9 mouse cellular contexts compared by ENCODE assay signal in the genomic region with DNA sequence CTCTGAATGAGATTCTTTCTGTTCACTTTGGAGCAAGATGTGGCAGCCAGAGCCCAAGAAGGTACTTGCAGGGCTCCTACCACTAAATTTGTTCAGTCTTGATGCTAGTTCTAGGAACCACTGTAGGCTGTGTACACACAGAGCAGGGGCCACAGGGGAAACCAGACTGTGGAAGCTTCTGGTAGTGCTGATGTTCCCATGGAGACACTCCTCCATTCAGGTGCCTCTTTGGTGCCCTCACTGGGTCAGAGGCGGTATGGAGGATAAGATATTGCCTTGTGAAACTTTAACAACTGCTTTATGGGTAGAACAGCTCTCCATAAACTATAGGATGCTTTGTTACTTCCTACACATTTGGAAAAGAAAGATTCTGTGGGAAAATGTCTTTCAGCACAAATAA. TPM values are rescaled to one million over a fixed set of nuclear protein-coding genes. Genes with fewer than 3 reads are reported as not detected.
A peak's percentile ranks its signal among the peaks of the same experiment; 100 is the strongest.
DNase-seq lines count a peak whose midpoint lies in the region; ATAC-seq lines count a peak whose summit lies in the region.
"Had no signal": no experiment of that assay in that cellular context is flagged by ENCODE, and none has a peak within 500 bp of the region (broad histone marks: within the 10 kb centered on the region; RNA-seq: fewer than 3 reads in every experiment).

No protein-coding gene starts in this region.

- no peak overlapping the region for H3K27ac ChIP-seq in kidney, embryonic 14.5 days (ENCODE audit: low read depth, low read length)
- no peak overlapping the region for H3K27ac ChIP-seq in kidney, embryonic 16.5 days (ENCODE audit: low read length)
- no peak overlapping the region for H3K27ac ChIP-seq in embryonic facial prominence, embryonic 14.5 days (replicated peaks; ENCODE audit: low read depth, low read length)
- H3K27ac ChIP-seq: limb, embryonic 12.5 days had no signal

- no peak overlapping the region for H3K9ac ChIP-seq in kidney, embryonic 14.5 days (ENCODE audit: low read depth, low read length)
- H3K9ac ChIP-seq in kidney, embryonic 16.5 days (replicated peaks; ENCODE audit: low read length), result no peak overlapping the region
- H3K9ac ChIP-seq in embryonic facial prominence, embryonic 14.5 days (ENCODE audit: low read depth, low read length), result no peak overlapping the region
- H3K9ac ChIP-seq: limb, embryonic 12.5 days had no signal

- intact Hi-C loops in heart, postnatal 25 days (cut with DNase I), result no loop called here

- 0 out of 2 replicates have a peak, but pooled peaks have one; percentile 60 for ATAC-seq in kidney, embryonic 14.5 days (ENCODE audit: low FRiP score, low TSS enrichment)
- ATAC-seq in kidney, embryonic 16.5 days (ENCODE audit: low FRiP score, low TSS enrichment), result no peak
- no peak for ATAC-seq in embryonic facial prominence, embryonic 14.5 days (ENCODE audit: low read depth)

- peak; percentile 57 for DNase-seq in testis, postnatal 10 days (ENCODE audit: low spot score)
- no peak for DNase-seq in testis, postnatal 14 days (ENCODE audit: low spot score)
- DNase-seq in embryonic facial prominence, embryonic 14.5 days (ENCODE audit: low spot score), result peak; percentile 30
- peak; percentile 4 for DNase-seq in thymus, postnatal 25 days
- no peak for DNase-seq in heart, postnatal 25 days (ENCODE audit: low spot score)
- DNase-seq in spleen, postnatal 4 days (ENCODE audit: low spot score in 2 of 2), result no peak

- no peaks in the 10 kb centered on the region; the same call in 1 of the 2 replicates for H3K4me1 ChIP-seq in kidney, embryonic 14.5 days (ENCODE audit: control insufficient read depth, insufficient read depth, low read length)
- H3K4me1 ChIP-seq in kidney, embryonic 16.5 days (ENCODE audit: insufficient read depth, low read length), result no peaks in the 10 kb centered on the region
- H3K4me1 ChIP-seq in embryonic facial prominence, embryonic 14.5 days (ENCODE audit: control insufficient read depth, insufficient read depth, low read length), result no peaks in the 10 kb centered on the region
- H3K4me1 ChIP-seq: limb, embryonic 12.5 days had no signal

- 7% methylated on average over 1 of the region's 1 CpGs for WGBS in kidney, embryonic 14.5 days
- 28% methylated on average over 1 of the region's 1 CpGs for WGBS in kidney, embryonic 16.5 days
- 12% methylated on average over 1 of the region's 1 CpGs for WGBS in embryonic facial prominence, embryonic 14.5 days

- no peaks in the 10 kb centered on the region for H3K36me3 ChIP-seq in kidney, embryonic 14.5 days (ENCODE audit: control insufficient read depth, insufficient read depth, low read length)
- no peaks in the 10 kb centered on the region for H3K36me3 ChIP-seq in kidney, embryonic 16.5 days (ENCODE audit: insufficient read depth, low read length)
- no peaks in the 10 kb centered on the region for H3K36me3 ChIP-seq in embryonic facial prominence, embryonic 14.5 days (ENCODE audit: control insufficient read depth, insufficient read depth, low read length)
- H3K36me3 ChIP-seq: limb, embryonic 12.5 days had no signal

- no peaks in the 10 kb centered on the region for H3K9me3 ChIP-seq in kidney, embryonic 14.5 days (ENCODE audit: control insufficient read depth, low read length)
- H3K9me3 ChIP-seq in kidney, embryonic 16.5 days (ENCODE audit: low read length), result no peaks in the 10 kb centered on the region
- H3K9me3 ChIP-seq in embryonic facial prominence, embryonic 14.5 days (ENCODE audit: control insufficient read depth, low read length), result no peaks in the 10 kb centered on the region
- H3K9me3 ChIP-seq: limb, embryonic 12.5 days had no signal

- no peak overlapping the region for H3K4me3 ChIP-seq in kidney, embryonic 14.5 days (ENCODE audit: low read length)
- no peak overlapping the region for H3K4me3 ChIP-seq in kidney, embryonic 16.5 days (ENCODE audit: low read length)
- H3K4me3 ChIP-seq in embryonic facial prominence, embryonic 14.5 days (ENCODE audit: low read depth, low read length), result no peak overlapping the region
- H3K4me3 ChIP-seq: limb, embryonic 12.5 days had no signal

- H3K4me2 ChIP-seq in kidney, embryonic 14.5 days (replicated peaks; ENCODE audit: low read depth, low read length), result no peak overlapping the region
- no peak overlapping the region for H3K4me2 ChIP-seq in kidney, embryonic 16.5 days (replicated peaks; ENCODE audit: low read depth, low read length)
- H3K4me2 ChIP-seq in embryonic facial prominence, embryonic 14.5 days (ENCODE audit: low read depth, low read length), result no peak overlapping the region
- H3K4me2 ChIP-seq: limb, embryonic 12.5 days had no signal

- no peaks in the 10 kb centered on the region for H3K27me3 ChIP-seq in kidney, embryonic 14.5 days (ENCODE audit: control insufficient read depth, insufficient read depth, low read length)
- H3K27me3 ChIP-seq in kidney, embryonic 16.5 days (ENCODE audit: insufficient read depth, low read length), result no peaks in the 10 kb centered on the region
- H3K27me3 ChIP-seq in embryonic facial prominence, embryonic 14.5 days (replicated peaks; ENCODE audit: control insufficient read depth, insufficient read depth, low read length), result no peaks in the 10 kb centered on the region
- H3K27me3 ChIP-seq: limb, embryonic 12.5 days had no signal

RNA-seq across cellular contexts. Expression of gene Zkscan6, which starts 45.1 kb away (rescaled TPM):
- polyA plus RNA-seq in kidney, embryonic 14.5 days (2014; fragmentation: Nextera tagmentation; extraction: Ambion mirVana), result 10.4 and 13.4 TPM in 2 replicates
- polyA plus RNA-seq in kidney, embryonic 16.5 days (2015; fragmentation: Nextera tagmentation; extraction: Ambion mirVana), result 17.1 and 17.4 TPM in 2 replicates
- 11.4 and 14.7 TPM in 2 replicates for polyA plus RNA-seq in embryonic facial prominence, embryonic 14.5 days (2014; fragmentation: Nextera tagmentation; extraction: Ambion mirVana)
- 1 to 10 TPM; 4.3 to 4.7 TPM for total RNA-seq in heart, postnatal 25 days (2021)

Comparison
In these comparisons a context has a peak if more than half of its experiments do, and no peak if none do; other contexts are left out.
1. DNase-seq: peak in testis, postnatal 10 days (single experiment), embryonic facial prominence, embryonic 14.5 days (single experiment) and thymus, postnatal 25 days (single experiment); none in testis, postnatal 14 days (single experiment), heart, postnatal 25 days (single experiment) and spleen, postnatal 4 days (0 of 2).